Mouse (Mus musculus) hindbrain, embryonic 12.5 days (tissue): ENCODE results near the gene Asb2. TPM values are rescaled to one million over a fixed set of nuclear protein-coding genes. Genes with fewer than 3 reads are reported as not detected.

Source experiments
- ATAC-seq: fragments of 200-750 bp; cut with Nextera tagmentation; 2 replicates; pipeline ENCODE4 v1.8.0; 2017; ENCODE audit warnings: moderate TSS enrichment; ENCODE audit not compliant: low FRiP score
- H3K27ac ChIP-seq: fragments of 300-500 bp; sonication (generic); 2 replicates; pipeline ENCODE4 v1.5.1; 2016; ENCODE audit warnings: mild to moderate bottlenecking
- H3K27me3 ChIP-seq: fragments of 300-500 bp; sonication (generic); 2 replicates; pipeline ENCODE4 v1.6.1; 2016; ENCODE audit warnings: mild to moderate bottlenecking
- H3K36me3 ChIP-seq: fragments of 300-500 bp; sonication (generic); 2 replicates; pipeline ENCODE4 v1.6.1; 2016; ENCODE audit warnings: mild to moderate bottlenecking
- H3K4me1 ChIP-seq: fragments of 300-500 bp; sonication (generic); 2 replicates; pipeline ENCODE4 v1.6.1; 2016
- H3K4me2 ChIP-seq: fragments of 300-500 bp; sonication (generic); replicated peaks from 2 replicates; pipeline ENCODE4 v1.6.1; 2016; ENCODE audit warnings: mild to moderate bottlenecking
- H3K4me3 ChIP-seq: fragments of 300-500 bp; sonication (generic); 2 replicates; pipeline ENCODE4 v1.5.1; 2016; ENCODE audit warnings: mild to moderate bottlenecking
- H3K9ac ChIP-seq: fragments of 300-500 bp; sonication (generic); 2 replicates; pipeline ENCODE4 v1.6.1; 2016; ENCODE audit warnings: mild to moderate bottlenecking, moderate library complexity
- H3K9me3 ChIP-seq: fragments of 300-500 bp; sonication (generic); replicated peaks from 2 replicates; pipeline ENCODE4 v1.6.1; 2016; ENCODE audit warnings: mild to moderate bottlenecking
- WGBS: fragments of 180-500 bp; shearing (Covaris S2); methylation state at CpG from one replicate; pipeline ENCODE4 v1.1.7; 2016; 5-methylcytosine and 5-hydroxymethylcytosine counted together
- polyA plus RNA-seq: library from polyadenylated mRNA; unstranded; fragments of >200 nt; fragmentation: Nextera tagmentation; extraction: Ambion mirVana; gene quantifications from 2 replicates; pipeline ENCODE4 v1.2.1, GENCODE M21; 2016

The Asb2 gene
- polyA plus RNA-seq, 1 experiment from 2014 or later = 0.71 TPM

DNA sequence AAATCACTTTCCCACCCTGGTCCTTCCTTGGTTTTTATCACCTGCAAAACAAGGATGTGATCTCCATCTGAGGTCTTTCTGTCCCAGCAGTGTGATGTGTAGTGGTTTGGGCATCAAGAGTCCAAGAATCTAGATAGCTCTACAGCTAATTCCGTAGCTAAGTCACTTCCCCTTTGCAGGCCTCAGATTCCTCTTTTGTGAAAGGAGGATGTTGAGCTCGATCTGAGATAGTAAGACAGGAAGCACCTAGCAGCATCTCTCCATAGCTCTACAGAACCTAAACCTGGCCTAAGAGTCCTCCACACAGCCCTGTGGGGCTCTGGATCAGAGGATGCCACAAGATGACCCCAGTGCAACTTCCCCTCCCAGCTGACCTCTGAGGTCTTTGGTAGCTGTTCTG lies 22.9 kb downstream of the Asb2 start:
- peaks cover 29% of the 10 kb centered on the region for H3K27me3 ChIP-seq
- 91% methylated on average over 2 of the region's 2 CpGs for WGBS
- H3K9ac ChIP-seq = no peak overlapping the region
- no peaks in the 10 kb centered on the region for H3K36me3 ChIP-seq
- H3K4me2 ChIP-seq = no peak overlapping the region
- H3K27ac ChIP-seq = no peak overlapping the region
- ATAC-seq = no peak
- H3K4me3 ChIP-seq = no peak overlapping the region
- H3K4me1 ChIP-seq = no peaks in the 10 kb centered on the region
- H3K9me3 ChIP-seq = no peaks in the 10 kb centered on the region

DNA sequence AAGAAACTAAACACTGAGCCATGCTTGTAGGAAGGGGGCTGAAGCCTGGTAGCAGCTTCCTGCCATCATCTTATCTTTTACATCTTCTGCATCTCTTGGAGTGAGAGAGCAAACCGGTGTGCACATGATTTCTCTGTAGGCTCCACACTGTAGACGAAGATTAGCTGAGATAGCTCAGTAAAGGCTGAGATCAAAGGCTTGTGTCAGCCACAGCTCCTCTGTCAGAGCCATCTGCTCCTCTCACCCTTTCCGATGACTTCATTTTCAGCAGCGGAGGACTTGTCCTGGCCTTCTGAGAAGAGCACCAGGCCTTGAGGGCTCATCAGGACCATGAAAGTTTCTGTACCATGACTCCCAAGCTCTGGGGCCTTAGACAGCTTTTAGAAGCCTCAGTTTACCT lies 24.3 kb downstream of the Asb2 start:
- Histone ChIP-seq H3K9me3 (no peaks in the 10 kb centered on the region), H3K4me2 (no peak overlapping the region), H3K4me3 (no peak overlapping the region), H3K4me1 (peaks cover 4% of the 10 kb centered on the region), H3K36me3 (no peaks in the 10 kb centered on the region), H3K27ac (no peak overlapping the region), H3K9ac (no peak overlapping the region), H3K27me3 (peaks cover 34% of the 10 kb centered on the region)
- ATAC-seq = no peak
- WGBS = 67% methylated on average over 4 of the region's 4 CpGs

DNA sequence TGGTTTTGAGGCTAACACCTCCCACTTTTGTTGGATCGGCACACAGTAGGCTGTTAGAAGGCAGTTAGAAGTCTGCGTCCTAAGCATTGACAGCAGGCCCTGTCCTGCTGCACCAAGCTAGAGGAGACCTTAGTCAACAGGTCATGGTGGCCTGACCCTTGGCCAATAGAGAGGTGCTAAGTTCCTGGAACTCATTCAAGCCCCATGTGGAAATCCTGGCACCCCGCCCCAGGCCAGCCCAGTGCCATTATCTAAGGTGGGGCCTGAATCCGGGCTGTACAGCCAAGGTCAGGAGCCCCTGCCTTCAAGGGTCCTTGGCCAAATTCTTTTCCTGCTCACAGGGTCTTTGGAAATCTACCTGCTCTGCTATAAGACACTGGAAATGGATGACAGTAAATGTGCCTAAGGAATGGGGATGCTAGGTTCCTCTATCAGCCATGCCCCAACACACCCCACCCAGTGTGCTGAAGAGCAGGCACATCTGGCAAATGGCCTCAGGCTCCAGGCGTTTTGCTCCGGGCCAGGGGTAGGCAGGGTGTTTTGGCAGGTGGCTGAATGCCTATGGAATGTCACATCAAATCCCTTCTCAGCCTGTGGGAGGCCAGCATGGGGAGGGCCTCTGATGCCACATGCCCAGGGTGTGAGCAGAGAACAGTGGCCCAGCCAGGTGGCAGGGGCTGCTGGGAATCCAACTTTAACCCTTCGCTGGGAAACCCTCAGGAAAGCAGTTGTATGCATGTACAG lies 27.2 kb downstream of the Asb2 start:
- ATAC-seq = no peak
- Histone ChIP-seq H3K4me2 (no peak overlapping the region), H3K4me1 (peaks cover 9% of the 10 kb centered on the region), H3K27me3 (peaks cover 57% of the 10 kb centered on the region), H3K9me3 (no peaks in the 10 kb centered on the region), H3K27ac (no peak overlapping the region), H3K9ac (no peak overlapping the region), H3K4me3 (no peak overlapping the region), H3K36me3 (no peaks in the 10 kb centered on the region)
- WGBS = 59% methylated on average over 7 of the region's 7 CpGs

DNA sequence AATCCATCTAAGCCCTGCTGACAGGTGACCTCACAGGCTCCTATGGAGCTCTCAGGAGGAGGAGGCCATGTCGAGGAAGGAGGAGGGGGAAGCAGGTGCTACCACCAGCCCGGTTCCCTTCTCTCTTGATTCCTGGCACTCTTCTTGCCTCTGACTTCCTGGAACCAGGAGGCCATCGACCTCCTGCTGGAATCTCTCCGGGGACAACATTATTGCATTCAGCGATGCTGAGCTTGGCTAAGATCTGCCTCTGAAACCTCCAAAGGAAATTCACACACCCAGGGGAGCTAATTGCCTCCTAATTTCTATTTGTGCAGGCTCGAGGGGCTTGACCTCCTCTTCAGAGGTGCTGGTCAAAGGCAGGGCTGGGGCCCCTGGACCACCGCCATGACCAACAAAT lies 28.7 kb downstream of the Asb2 start:
- WGBS = 7% methylated on average over 7 of the region's 7 CpGs
- H3K9me3 ChIP-seq = no peaks in the 10 kb centered on the region

DNA sequence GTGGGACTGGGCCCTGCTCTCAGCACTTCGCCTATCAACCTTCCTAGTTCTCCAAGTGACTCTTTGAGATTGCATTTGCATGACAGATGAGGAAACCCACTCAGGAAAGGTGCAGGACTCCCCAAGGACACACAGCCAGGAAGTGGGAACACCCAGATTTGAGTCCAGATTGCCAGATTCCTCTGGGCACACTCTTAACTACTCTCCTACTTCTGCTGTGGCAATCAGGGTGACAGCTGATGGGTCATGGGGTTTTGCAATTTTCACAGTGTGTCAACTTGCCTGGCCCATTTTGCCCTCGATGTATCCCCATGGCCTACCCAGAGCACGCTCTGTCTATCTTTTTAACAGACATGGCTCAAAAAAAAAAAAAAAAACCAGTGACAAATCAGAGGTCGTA lies 29.2 kb downstream of the Asb2 start:
- WGBS = 46% methylated on average over 4 of the region's 4 CpGs
- peaks cover 9% of the 10 kb centered on the region for H3K4me1 ChIP-seq
- no peaks in the 10 kb centered on the region for H3K36me3 ChIP-seq
- H3K27me3 ChIP-seq = peaks cover 71% of the 10 kb centered on the region
- H3K27ac ChIP-seq = no peak overlapping the region
- no peaks in the 10 kb centered on the region for H3K9me3 ChIP-seq
- no peak for ATAC-seq
- no peak overlapping the region for H3K4me3 ChIP-seq
- H3K4me2 ChIP-seq = no peak overlapping the region
- H3K9ac ChIP-seq = no peak overlapping the region

More for the DNA sequence above, 28.7 kb downstream of the Asb2 start:
- Histone ChIP-seq H3K4me1 (peaks cover 9% of the 10 kb centered on the region), H3K27me3 (peaks cover 69% of the 10 kb centered on the region), H3K4me3 (no peak overlapping the region), H3K4me2 (no peak overlapping the region), H3K36me3 (no peaks in the 10 kb centered on the region), H3K9ac (no peak overlapping the region), H3K27ac (no peak overlapping the region)
- no peak for ATAC-seq

DNA sequence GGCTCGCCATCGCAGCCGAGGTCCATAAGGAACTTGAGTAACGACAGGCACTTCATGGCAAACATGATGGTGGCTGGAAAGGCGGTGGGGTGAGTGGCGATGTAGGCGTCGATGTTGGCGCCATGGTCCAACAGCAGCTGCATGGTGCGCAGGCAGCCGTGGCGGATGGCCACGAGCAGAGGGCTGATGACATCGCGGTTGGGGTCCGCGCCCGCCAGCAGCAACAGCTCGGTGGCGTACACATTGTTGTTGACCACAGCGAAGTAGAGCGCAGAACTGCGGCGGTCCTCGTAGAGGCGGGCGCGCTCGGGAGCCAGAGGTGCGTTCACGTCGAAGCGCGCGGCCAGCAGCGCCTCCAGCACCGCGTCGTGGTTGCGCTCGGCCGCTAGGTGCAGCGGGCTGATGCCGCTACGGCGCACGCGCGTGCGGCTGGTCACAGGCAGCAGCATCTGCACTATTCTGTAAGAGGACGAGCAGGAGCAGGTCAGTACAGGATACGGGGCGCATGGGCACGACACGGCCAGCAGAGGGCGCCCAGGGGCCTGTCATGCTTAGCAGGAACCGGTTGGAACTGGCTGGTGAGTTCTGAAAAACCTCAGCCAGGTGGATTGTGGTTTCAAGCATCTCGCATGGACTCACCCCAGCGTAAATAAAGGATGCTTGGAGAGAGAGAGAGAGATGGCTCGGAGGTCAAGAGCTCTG lies 30.5 kb downstream of the Asb2 start:
- Histone ChIP-seq H3K4me2 (peak overlapping the region; percentile 61), H3K36me3 (no peaks in the 10 kb centered on the region), H3K4me3 (peak overlapping the region; percentile 37), H3K4me1 (peaks cover 9% of the 10 kb centered on the region), H3K27me3 (peaks cover 77% of the 10 kb centered on the region), H3K9ac (peak overlapping the region; percentile 41; the same call in 1 of the 2 replicates), H3K27ac (no peak overlapping the region), H3K9me3 (no peaks in the 10 kb centered on the region)
- 7% methylated on average over 60 of the region's 60 CpGs for WGBS
- ATAC-seq = peak; percentile 95

DNA sequence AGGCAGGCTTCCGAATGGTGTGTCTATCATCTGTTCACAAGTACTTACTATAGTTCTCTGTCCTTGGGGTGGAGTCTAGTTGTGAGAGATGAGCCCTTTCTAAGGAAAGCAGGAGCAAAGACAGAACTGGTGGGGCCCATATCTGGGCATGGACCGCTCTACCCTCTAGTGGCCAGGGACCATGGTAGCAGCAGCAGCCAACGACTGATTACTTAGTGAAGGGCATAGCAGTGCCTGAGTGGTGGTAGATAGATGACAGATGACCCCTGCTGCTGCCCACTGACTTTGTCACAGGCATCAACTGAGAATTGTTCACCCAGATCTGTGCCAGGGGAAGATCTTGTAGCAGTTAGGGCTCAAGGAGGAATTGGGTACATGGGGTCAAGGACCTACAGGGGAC lies 33.0 kb downstream of the Asb2 start:
- Histone ChIP-seq H3K4me3 (no peak overlapping the region), H3K27me3 (peaks cover 60% of the 10 kb centered on the region), H3K27ac (no peak overlapping the region), H3K9ac (no peak overlapping the region), H3K4me1 (peaks cover 9% of the 10 kb centered on the region), H3K4me2 (no peak overlapping the region), H3K9me3 (no peaks in the 10 kb centered on the region), H3K36me3 (no peaks in the 10 kb centered on the region)
- no peak for ATAC-seq
- 33% methylated on average over 3 of the region's 3 CpGs for WGBS

DNA sequence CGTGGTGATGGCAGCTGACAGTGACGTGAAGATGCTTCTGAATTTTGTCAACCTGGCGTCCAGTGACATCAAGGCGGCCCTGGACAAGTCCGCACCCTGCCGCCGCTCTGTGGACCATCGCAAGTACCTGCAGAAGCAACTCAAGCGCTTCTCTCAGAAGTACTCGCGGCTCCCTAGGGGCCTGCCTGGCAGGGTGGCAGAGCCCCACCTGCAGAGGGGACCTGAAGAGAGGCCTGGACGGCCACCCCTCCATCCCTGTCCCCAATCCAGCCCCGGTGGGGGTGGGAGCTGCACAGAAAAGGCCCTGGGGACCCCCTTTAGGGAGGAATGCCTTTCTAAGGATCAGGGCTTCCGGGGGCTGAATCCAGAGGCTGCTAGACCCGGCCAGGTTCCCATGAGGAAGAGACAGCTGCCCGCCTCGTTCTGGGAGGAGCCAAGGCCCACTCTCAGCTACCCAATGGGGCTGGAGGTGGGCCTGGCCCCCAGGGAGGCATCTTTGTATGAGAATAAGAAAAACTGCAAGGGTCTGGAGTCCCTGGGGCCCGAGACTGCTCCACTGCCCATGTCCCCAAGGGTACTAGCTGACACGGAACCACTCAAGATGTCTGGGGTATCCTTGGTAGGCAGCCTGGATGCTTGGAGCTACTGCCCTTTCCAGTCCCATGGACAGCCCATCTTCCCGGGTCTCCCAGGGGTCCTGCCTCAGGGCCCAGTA lies 39.8 kb downstream of the Asb2 start:
- WGBS = 27% methylated on average over 20 of the region's 20 CpGs
- peak overlapping the region; percentile 71 for H3K4me2 ChIP-seq
- peaks cover 55% of the 10 kb centered on the region for H3K4me1 ChIP-seq
- H3K9ac ChIP-seq = peak overlapping the region; percentile 47; the same call in 1 of the 2 replicates
- no peaks in the 10 kb centered on the region for H3K9me3 ChIP-seq
- ATAC-seq = no peak
- peaks cover 33% of the 10 kb centered on the region for H3K27me3 ChIP-seq
- peak overlapping the region; percentile 81; the same call in 1 of the 2 replicates for H3K27ac ChIP-seq
- H3K4me3 ChIP-seq = peak overlapping the region; percentile 36
- no peaks in the 10 kb centered on the region for H3K36me3 ChIP-seq

DNA sequence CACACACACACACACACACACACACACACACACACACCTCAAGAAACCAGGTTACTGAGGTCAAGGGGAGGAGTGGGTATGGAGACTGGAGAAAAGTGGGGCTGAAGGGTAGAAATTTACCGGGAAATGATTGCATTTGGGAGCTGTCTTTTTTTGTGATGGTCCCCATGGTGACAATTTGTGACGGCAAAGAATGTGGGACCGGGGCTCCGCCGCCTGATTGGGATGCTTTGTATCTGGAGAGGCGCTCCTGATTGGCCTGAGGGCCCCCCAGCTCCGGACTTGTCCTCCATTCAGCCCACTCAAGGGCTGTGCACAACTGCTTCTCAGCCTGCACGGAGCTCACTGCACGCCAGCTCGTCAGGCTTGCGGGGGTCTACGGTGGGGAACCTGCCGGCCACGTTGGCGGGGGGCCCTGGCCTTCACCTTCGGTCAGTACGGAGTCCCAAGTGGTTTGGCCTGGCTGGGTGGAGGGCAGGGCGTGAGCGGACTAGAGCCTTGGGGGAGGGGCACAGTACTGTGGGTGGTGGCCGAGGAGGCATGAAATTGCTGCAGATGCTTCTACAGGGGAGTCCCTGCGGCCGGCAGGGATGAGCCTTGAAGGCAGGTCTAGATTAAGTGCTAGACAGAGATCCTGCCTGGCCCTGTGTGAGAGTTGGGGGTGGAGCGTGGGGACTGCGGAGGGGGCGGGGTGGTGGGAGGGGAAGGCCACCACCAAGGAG lies 41.0 kb downstream of the Asb2 start:
- peaks cover 55% of the 10 kb centered on the region for H3K4me1 ChIP-seq
- peak overlapping the region; percentile 71 for H3K4me2 ChIP-seq
- WGBS = 3% methylated on average over 24 of the region's 25 CpGs
- H3K27ac ChIP-seq = peak overlapping the region; percentile 81
- peaks cover 30% of the 10 kb centered on the region for H3K27me3 ChIP-seq
- H3K9ac ChIP-seq = peak overlapping the region; percentile 55; the same call in 1 of the 2 replicates
- no peaks in the 10 kb centered on the region for H3K9me3 ChIP-seq
- ATAC-seq = peak; percentile 83
- peak overlapping the region; percentile 36 for H3K4me3 ChIP-seq
- H3K36me3 ChIP-seq = no peaks in the 10 kb centered on the region

DNA sequence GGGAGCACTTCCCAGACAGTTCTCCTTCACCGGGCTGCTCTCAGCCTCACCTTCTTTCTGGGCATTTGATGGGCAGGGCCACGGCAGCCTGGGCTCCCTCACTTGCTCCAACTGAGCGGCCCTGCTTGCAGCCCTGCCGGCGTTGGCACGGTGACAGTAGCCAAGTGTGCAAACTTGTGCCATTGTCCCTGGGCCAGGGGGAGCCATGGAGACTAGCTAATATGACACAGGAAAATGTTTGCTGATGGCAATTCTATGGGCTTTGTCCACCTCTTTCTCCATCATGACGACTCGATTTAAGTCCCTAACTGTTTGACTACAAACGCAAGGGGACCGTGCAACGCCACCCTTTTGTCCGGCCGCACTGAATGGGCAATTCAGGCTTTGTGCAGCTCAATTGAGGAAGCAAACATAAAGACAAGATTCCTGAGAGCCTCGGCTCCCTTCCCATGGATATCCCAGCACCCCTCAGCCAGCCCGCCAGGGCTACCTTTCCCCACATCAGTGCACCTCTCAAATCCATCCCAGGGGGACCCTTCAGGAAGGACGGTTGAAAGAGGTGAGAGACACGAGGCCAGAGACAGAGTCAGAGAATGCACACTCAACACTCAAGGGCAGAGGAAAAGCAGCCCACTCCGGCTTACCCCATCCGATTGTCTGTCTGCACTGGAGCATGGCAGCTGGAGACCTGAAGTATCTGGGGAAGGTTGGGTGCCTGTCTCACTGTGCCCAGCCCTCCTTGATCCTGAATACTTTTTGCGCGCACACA lies 41.7 kb downstream of the Asb2 start:
- WGBS = 21% methylated on average over 21 of the region's 21 CpGs
- peak overlapping the region; percentile 29; the same call in 1 of the 2 replicates for H3K9ac ChIP-seq
- H3K4me1 ChIP-seq = peaks cover 55% of the 10 kb centered on the region
- H3K4me3 ChIP-seq = peak overlapping the region; percentile 36
- H3K36me3 ChIP-seq = no peaks in the 10 kb centered on the region
- peak overlapping the region; percentile 71 for H3K4me2 ChIP-seq
- peak overlapping the region; percentile 74 for H3K27ac ChIP-seq
- H3K9me3 ChIP-seq = no peaks in the 10 kb centered on the region
- ATAC-seq = peak; percentile 76
- peaks cover 30% of the 10 kb centered on the region for H3K27me3 ChIP-seq

DNA sequence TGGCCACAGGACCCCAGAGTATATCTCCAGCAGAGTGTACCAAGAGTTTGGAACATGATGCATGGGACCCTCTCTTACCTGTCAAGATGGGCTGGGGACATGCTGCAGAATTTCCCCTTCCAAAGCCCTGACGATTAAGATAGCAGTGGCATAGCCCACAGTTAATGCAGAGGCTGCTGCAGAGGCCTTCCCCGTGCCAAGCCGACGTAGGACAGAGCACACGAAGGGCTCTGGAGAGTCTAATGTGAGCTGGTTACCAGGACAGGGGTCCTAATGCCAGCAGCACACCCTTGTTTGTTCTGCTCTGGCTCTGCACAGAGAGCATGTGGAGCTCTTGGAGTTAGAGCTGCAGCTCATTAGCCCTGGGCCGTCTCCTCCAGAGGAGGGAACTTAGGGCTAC lies 42.5 kb downstream of the Asb2 start:
- ATAC-seq = no peak; the same call in 1 of the 2 replicates
- Histone ChIP-seq H3K36me3 (no peaks in the 10 kb centered on the region), H3K4me3 (no peak overlapping the region), H3K4me1 (peaks cover 55% of the 10 kb centered on the region), H3K27ac (peak overlapping the region; percentile 40), H3K27me3 (peaks cover 30% of the 10 kb centered on the region), H3K9me3 (no peaks in the 10 kb centered on the region), H3K4me2 (peak overlapping the region; percentile 71), H3K9ac (0 out of 2 replicates have a peak overlapping the region, but pooled peaks have one; percentile 32)
- 50% methylated on average over 6 of the region's 6 CpGs for WGBS
